Mouse (Mus musculus): ENCODE results near the gene Trhr2.

DNA sequence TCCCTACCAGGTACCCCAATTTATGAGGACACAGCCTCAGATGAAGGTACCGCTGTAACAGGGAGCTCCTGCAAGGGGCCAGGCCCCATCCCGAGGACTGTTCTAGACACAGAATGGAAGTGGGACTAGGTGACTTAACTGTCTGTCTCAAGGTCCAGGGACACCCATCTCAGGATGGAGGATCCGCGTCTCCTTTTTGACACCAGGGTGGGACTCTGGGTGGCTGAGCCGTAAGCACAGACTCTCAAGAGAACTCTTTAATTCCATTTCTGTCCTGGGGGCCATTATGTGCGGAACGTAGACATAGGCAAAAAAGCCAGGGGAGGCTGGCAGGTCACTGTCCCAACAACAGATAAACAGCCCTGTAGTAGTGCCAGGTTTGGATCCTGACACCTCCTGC is 38.4 kb downstream of the Trhr2 start:
- no peak for TF ChIP-seq CTCF (IDR thresholded peaks at IDR 0.05)
- TF ChIP-seq EP300 (IDR thresholded peaks at IDR 0.05): no peak

Measured in lung, postnatal 0 days (tissue).